Mouse (Mus musculus) ovary, adult 10 weeks (tissue): Measurements from ENCODE around the gene Sec22c. TPM values are rescaled to one million over a fixed set of nuclear protein-coding genes. Genes with fewer than 3 reads are reported as not detected.

Experiments used
- polyA plus RNA-seq: library from polyadenylated mRNA; stranded (reverse); fragments of 350-450 nt; fragmentation: Illumina TruSeq; extraction: RNeasy Lipid Tissue Mini Kit (QIAGEN cat#74804); gene quantifications from one replicate; pipeline ENCODE4 v1.2.3, GENCODE M21; 2014

The Sec22c gene
- 10.4 TPM for polyA plus RNA-seq

DNA sequence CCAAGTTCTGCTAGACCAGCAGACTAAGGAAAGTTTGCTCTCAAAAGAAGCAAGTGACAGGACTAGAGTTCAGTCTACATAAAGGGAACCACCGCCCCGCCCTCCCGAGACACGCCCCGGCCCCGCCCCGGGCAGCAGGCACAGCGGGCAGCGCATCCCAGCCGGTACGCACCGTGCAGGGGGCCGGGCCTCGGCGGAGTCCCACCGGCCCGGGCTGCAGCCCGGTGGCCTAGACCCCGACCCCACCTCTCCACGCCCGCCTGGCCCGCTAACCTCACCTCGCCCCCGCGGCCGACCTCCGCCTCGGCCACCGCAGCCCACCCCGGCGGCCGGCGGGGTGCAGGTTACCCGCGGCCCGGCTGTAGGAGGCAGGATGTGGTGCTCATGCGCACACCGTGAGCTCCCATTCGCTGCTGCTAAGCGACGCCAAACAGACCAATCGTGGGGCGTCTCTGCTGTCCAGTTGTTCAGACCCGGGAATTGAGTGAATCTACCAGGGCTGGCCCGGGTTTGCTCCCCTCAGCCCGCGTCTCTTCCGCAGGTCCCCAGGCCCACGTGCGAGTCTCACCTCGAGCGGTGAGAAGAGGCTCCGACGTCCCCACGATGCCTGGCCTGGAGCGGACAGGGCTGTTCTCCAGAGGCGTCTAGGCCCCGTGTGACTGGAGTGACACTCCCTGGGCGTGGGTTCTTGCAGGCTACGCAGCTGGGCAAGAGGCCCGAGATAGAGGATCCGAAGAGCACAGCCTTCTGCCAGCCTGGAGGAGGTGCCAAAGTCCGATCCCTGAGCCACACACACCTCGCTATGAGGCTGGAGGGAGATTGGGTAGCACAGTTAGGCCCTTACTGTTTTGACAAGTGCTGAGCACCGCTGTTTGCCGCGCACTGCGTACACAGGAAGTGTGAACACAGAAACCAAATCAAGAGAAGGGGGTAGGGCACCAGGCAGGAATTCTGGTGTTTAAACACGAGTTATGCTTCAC, at the start of gene Sec22c:
Sec22c (minus strand) TSS at position 845 of the 980 bp plus-strand sequence.

DNA sequence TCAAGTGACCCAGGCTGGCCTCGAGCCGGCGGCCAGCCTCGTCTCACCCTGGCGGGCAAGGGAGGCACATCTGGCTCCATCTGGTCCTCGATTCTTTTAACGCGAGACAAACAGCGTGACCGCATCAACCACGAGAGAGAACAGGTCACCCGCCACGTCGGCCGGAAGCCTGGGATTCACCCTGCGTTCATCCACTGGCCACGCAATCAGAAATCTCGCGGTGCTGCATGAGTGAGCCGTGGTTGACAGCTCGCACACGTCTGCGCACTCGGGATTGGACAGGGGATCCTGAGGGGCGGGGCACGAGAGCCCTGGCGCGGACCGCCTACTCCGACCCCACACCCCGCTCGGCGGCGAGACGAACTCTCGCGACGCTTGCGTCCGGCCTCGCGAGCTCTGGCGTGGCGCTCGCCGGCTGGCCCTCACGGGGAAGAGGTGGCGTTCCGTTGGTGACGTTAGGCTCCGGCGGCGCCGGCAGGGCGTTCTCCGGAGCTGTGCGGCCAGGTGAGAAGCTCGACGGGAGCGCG, 13.6 kb upstream of the Sec22c start, which contains the start of gene Nktr:
Nktr (plus strand) TSS at position 378 of the 527 bp plus-strand sequence.

DNA sequence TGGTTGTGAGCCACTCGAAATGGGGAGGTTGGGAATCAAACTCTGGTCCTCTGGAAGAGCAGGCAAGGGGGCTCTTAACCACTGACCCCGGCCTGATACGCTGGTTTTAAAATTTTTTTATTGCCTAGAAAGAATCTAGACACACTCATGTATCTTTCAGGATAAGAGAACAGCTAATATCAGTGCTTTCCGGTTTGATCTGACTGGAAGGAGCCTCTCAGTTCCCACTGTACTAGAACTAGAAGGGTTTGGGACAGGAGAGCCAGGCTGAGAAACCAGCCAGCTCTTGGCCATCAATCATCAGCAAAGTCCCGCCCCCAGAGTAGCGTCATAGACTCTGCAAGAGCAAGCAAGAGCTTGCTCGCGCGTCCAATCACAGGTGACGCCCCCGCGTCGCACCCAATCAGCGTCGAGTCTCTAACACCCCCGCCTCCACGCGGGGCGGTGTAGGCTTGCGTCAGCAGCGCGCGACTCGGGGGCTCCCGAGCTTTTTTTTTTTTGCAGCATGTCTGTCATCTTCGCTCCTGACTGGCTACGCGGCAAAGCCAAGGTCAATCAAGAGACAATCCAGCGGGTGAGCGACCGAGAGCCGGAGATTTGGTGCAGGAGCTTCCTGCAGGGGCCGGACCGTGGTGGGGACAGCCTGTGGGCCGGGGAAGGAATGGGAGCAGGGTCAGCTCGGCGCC, 4.8 kb upstream of the Sec22c start, which contains the start of gene Ss18l2:
Ss18l2 (plus strand) TSS at position 432 of the 686 bp plus-strand sequence.

DNA sequence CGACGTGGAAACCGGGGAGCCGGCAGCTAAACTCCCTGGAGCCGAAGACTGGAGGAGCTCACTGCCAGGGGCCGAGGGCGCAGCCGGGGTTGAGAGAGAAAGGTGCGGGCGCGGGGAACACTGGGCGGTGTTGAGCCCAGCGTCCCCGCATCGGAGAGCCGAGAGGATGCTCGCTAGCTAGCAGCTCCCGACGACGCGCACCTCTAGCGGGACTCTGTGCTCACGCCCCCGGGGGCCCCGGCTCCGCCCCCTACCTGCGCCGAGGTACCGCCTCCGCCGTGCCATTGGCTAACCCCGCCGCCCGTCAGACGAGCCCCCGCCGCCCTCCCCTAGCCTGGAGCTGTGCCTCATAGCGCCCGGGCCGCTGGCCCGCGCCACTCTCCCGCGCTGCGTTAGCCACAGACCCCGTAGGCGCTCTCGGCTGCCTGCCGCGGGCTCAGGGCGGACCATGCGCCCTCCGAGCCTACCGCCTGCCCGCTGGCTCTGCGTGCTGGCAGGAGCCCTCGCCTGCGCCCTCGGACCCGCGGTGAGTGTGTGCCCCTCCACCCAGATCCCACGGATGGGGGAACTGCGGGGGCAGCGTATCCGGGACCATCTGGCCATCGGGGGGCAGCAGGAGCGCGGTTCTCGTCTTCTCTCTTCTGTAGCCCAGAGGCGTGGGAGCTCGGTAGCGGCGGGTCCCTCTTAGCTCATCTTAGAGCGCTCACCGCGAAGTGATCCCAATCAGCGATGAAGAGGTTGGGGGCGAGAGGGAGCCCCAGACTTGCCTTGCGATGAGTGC, 62.7 kb downstream of the Sec22c start, which contains the start of gene Vipr1:
Vipr1 (plus strand) TSS at position 316 of the 781 bp plus-strand sequence.

DNA sequence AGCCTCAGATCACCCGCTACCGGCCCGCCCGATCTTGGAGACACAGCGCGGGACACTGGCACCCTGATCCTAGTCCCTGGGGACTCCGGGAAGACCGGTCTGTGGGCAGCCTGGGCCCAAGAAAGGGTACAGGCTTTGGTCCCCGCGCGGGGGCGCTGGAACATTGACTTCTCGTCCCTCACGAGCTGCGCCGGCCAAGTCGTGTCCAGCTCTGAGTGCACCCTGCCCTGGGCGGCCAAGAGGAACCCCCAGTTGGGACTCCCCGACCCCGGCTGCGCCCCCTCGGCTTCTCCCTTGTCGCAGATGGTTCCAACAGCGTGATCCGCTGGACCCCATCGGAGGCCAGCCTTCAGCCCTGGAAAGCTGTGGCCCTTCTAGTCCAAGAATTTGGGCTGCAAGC, 63.3 kb downstream of the Sec22c start, which contains the start of gene Lyzl4:
Lyzl4 (minus strand) TSS at position 96 of the 400 bp plus-strand sequence.

Other genes starting within 250 kb of the Sec22c start
- gene Cck, start 209.8 kb downstream of the Sec22c start, polyA plus RNA-seq = not detected
- not detected for gene Lyzl4, start 63.4 kb downstream of the Sec22c start, polyA plus RNA-seq
- gene Vipr1, start 62.8 kb downstream of the Sec22c start, polyA plus RNA-seq = 0.20 TPM
- 18.5 TPM for gene Ss18l2, start 4.8 kb upstream of the Sec22c start, polyA plus RNA-seq
- gene Nktr, start 13.7 kb upstream of the Sec22c start, polyA plus RNA-seq = 128 TPM
- 0.60 TPM for gene Zfp651, start 53.8 kb upstream of the Sec22c start, polyA plus RNA-seq
- gene Klhl40, start 72.1 kb upstream of the Sec22c start, polyA plus RNA-seq = not detected
- not detected for gene Hhatl, start 87.0 kb upstream of the Sec22c start, polyA plus RNA-seq
- not detected for gene Ccdc13, start 134.0 kb upstream of the Sec22c start, polyA plus RNA-seq
- gene Higd1a, start 152.9 kb upstream of the Sec22c start, polyA plus RNA-seq = 21.6 TPM
- 1.2 TPM for gene Ackr2, start 192.9 kb upstream of the Sec22c start, polyA plus RNA-seq
- not detected for gene Cyp8b1, start 210.8 kb upstream of the Sec22c start, polyA plus RNA-seq
- 4.8 TPM for gene Fam198a, start 245.5 kb upstream of the Sec22c start, polyA plus RNA-seq